Mouse (Mus musculus) liver, adult 2 months (tissue): Measurements from ENCODE around the gene Atp2c2.

Experiments
- CTCF ChIP-seq: fragments of 200-500 bp; IDR thresholded peaks from 2 replicates; pipeline ENCODE4 v1.5.1; 2011; ENCODE audit warnings: low read depth, low read length, control low read depth
- POLR2A ChIP-seq: fragments of 200-500 bp; IDR thresholded peaks from 2 replicates; pipeline ENCODE4 v1.6.1; 2011; ENCODE audit warnings: low read length, control low read depth; ENCODE audit not compliant: insufficient read depth; ENCODE audit errors: extremely low read depth

DNA sequence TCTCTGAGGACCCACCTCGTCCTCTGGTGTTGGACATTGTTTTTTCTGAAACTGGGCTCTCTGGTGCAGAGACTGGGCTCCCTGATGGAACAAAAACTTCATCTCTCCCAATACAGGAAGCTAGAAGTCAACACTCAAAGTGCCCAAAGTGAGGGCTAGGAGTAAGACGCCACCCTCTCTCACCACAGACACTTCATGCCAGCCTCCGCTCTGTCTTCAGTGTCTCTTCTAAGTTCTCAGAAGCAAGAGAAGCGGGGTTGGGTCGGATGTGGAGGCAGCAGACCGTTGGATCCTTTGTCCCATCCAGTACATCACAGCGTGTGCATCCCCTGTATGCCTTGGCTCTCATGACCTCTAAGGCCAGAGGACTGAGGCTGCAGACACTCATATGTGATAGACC is 89.8 kb downstream of the Atp2c2 start:
- TF ChIP-seq CTCF (no peak), POLR2A (no peak)
